Mouse (Mus musculus) forebrain, embryonic 11.5 days (tissue): ENCODE results near the gene 2310039H08Rik. TPM values are rescaled to one million over a fixed set of nuclear protein-coding genes. Genes with fewer than 3 reads are reported as not detected.

ENCODE experiments used
- ATAC-seq: fragments of 200-750 bp; cut with Nextera tagmentation; replicated peaks from 2 replicates; pipeline ENCODE4 v1.8.0; 2017; ENCODE audit warnings: moderate TSS enrichment; ENCODE audit not compliant: low FRiP score
- DNase-seq: peaks from one replicate; pipeline ENCODE4 v3.0.0-alpha.2; 2017; ENCODE audit warnings: low spot score
- H3K27ac ChIP-seq: fragments of 300-500 bp; sonication (generic); 2 replicates; pipeline ENCODE4 v1.5.1; 2014; ENCODE audit warnings: low read depth, low read length
- H3K27me3 ChIP-seq: fragments of 300-500 bp; sonication (generic); 2 replicates; pipeline ENCODE4 v1.6.1; 2014; ENCODE audit warnings: mild to moderate bottlenecking, low read length, mixed read lengths; ENCODE audit not compliant: control insufficient read depth, insufficient read depth
- H3K36me3 ChIP-seq: fragments of 300-500 bp; sonication (generic); 2 replicates; pipeline ENCODE4 v1.6.1; 2014; ENCODE audit warnings: mild to moderate bottlenecking, low read length, moderate library complexity, mixed read lengths; ENCODE audit not compliant: control insufficient read depth, insufficient read depth
- H3K4me1 ChIP-seq: fragments of 300-500 bp; sonication (generic); replicated peaks from 2 replicates; pipeline ENCODE4 v1.6.1; 2014; ENCODE audit warnings: low read length, mixed read lengths; ENCODE audit not compliant: control insufficient read depth, insufficient read depth
- H3K4me2 ChIP-seq: fragments of 300-500 bp; sonication (generic); 2 replicates; pipeline ENCODE4 v1.6.1; 2014; ENCODE audit warnings: low read depth, mild to moderate bottlenecking, low read length, moderate library complexity, mixed read lengths; ENCODE audit not compliant: severe bottlenecking
- H3K4me3 ChIP-seq: fragments of 300-500 bp; sonication (generic); 2 replicates; pipeline ENCODE4 v1.5.1; 2014; ENCODE audit warnings: low read depth, low read length
- H3K9ac ChIP-seq: fragments of 300-500 bp; sonication (generic); 2 replicates; pipeline ENCODE4 v1.6.1; 2014; ENCODE audit warnings: low read length
- H3K9me3 ChIP-seq: fragments of 300-500 bp; sonication (generic); 2 replicates; pipeline ENCODE4 v1.6.1; 2016; ENCODE audit warnings: low read length, mixed read lengths; ENCODE audit not compliant: control insufficient read depth
- WGBS: fragments of 180-500 bp; shearing (Covaris S2); extraction: QIAGEN DNeasy Blood & Tissue Kit; methylation state at CpG from one replicate; pipeline ENCODE4 v1.1.7; 2014; 5-methylcytosine and 5-hydroxymethylcytosine counted together
- polyA plus RNA-seq: library from polyadenylated mRNA; unstranded; fragments of >200 nt; fragmentation: Nextera tagmentation; extraction: Ambion mirVana; gene quantifications from 2 replicates; pipeline ENCODE4 v1.2.1, GENCODE M21; 2014

The 2310039H08Rik gene
- polyA plus RNA-seq, 1 experiment from 2014 or later, result 57.5 TPM

- no peaks in the 10 kb centered on the region; the same call in 1 of the 2 replicates for H3K36me3 ChIP-seq
- ATAC-seq, result no peak
- H3K9me3 ChIP-seq, result no peaks in the 10 kb centered on the region
Measured at GRCm38 (mm10) chr17:46734055-46734454, 38.4 kb upstream of the 2310039H08Rik start.

GRCm38 (mm10) chr17:46735287-46735686, 37.1 kb upstream of the 2310039H08Rik start:
- ATAC-seq (no peak), DNase-seq (no peak)
- Histone ChIP-seq H3K4me2 (no peak overlapping the region), H3K4me3 (no peak overlapping the region), H3K9me3 (no peaks in the 10 kb centered on the region), H3K9ac (no peak overlapping the region), H3K27ac (no peak overlapping the region), H3K27me3 (no peaks in the 10 kb centered on the region), H3K36me3 (no peaks in the 10 kb centered on the region; the same call in 1 of the 2 replicates), H3K4me1 (no peaks in the 10 kb centered on the region)
- WGBS, result 93% methylated on average over 7 of the region's 7 CpGs

More at GRCm38 (mm10) chr17:46734055-46734454, 38.4 kb upstream of the 2310039H08Rik start:
- Histone ChIP-seq H3K27ac (no peak overlapping the region), H3K9ac (no peak overlapping the region), H3K4me2 (no peak overlapping the region), H3K27me3 (peaks cover 3% of the 10 kb centered on the region; the same call in 1 of the 2 replicates), H3K4me1 (no peaks in the 10 kb centered on the region), H3K4me3 (no peak overlapping the region)
- no peak for DNase-seq
- WGBS, result 96% methylated on average over 3 of the region's 3 CpGs

- ATAC-seq (no peak), DNase-seq (peak; percentile 76)
- 58% methylated on average over 10 of the region's 10 CpGs for WGBS
- no peak overlapping the region for H3K27ac ChIP-seq
- H3K27me3 ChIP-seq, result no peaks in the 10 kb centered on the region
- H3K9ac ChIP-seq, result no peak overlapping the region
- H3K4me2 ChIP-seq, result no peak overlapping the region
- no peaks in the 10 kb centered on the region for H3K4me1 ChIP-seq
- H3K36me3 ChIP-seq, result no peaks in the 10 kb centered on the region; the same call in 1 of the 2 replicates
- H3K4me3 ChIP-seq, result no peak overlapping the region
- no peaks in the 10 kb centered on the region for H3K9me3 ChIP-seq
Measured at GRCm38 (mm10) chr17:46736160-46736559, 36.3 kb upstream of the 2310039H08Rik start.

GRCm38 (mm10) chr17:46741305-46741704, 31.1 kb upstream of the 2310039H08Rik start:
- 91% methylated on average over 6 of the region's 6 CpGs for WGBS
- Histone ChIP-seq H3K27ac (no peak overlapping the region), H3K27me3 (no peaks in the 10 kb centered on the region), H3K4me2 (no peak overlapping the region), H3K4me3 (no peak overlapping the region), H3K4me1 (no peaks in the 10 kb centered on the region), H3K36me3 (no peaks in the 10 kb centered on the region), H3K9ac (no peak overlapping the region), H3K9me3 (no peaks in the 10 kb centered on the region)
- no peak for ATAC-seq
- no peak for DNase-seq

GRCm38 (mm10) chr17:46742986-46743385, 29.4 kb upstream of the 2310039H08Rik start:
- DNase-seq, result no peak
- H3K9ac ChIP-seq, result no peak overlapping the region
- H3K27me3 ChIP-seq, result no peaks in the 10 kb centered on the region
- no peak overlapping the region for H3K27ac ChIP-seq
- ATAC-seq, result no peak
- H3K36me3 ChIP-seq, result no peaks in the 10 kb centered on the region
- 92% methylated on average over 9 of the region's 9 CpGs for WGBS
- no peaks in the 10 kb centered on the region for H3K4me1 ChIP-seq
- no peak overlapping the region for H3K4me2 ChIP-seq
- H3K4me3 ChIP-seq, result no peak overlapping the region
- H3K9me3 ChIP-seq, result no peaks in the 10 kb centered on the region

GRCm38 (mm10) chr17:46745506-46745905, 26.9 kb upstream of the 2310039H08Rik start:
- no peak overlapping the region for H3K4me3 ChIP-seq
- DNase-seq (no peak), ATAC-seq (no peak)
- whole genome bisulfite sequencing, result 71% methylated on average over 2 of the region's 2 CpGs
- no peaks in the 10 kb centered on the region for H3K36me3 ChIP-seq
- no peak overlapping the region for H3K9ac ChIP-seq
- no peak overlapping the region for H3K27ac ChIP-seq
- no peak overlapping the region for H3K4me2 ChIP-seq
- no peaks in the 10 kb centered on the region for H3K9me3 ChIP-seq
- no peaks in the 10 kb centered on the region for H3K27me3 ChIP-seq
- no peaks in the 10 kb centered on the region for H3K4me1 ChIP-seq

GRCm38 (mm10) chr17:46747234-46747633, 25.2 kb upstream of the 2310039H08Rik start:
- H3K9me3 ChIP-seq, result no peaks in the 10 kb centered on the region
- H3K36me3 ChIP-seq, result no peaks in the 10 kb centered on the region
- peaks cover 6% of the 10 kb centered on the region for H3K4me1 ChIP-seq
- DNase-seq, result no peak
- H3K4me3 ChIP-seq, result no peak overlapping the region
- no peak overlapping the region for H3K27ac ChIP-seq
- no peak overlapping the region for H3K4me2 ChIP-seq
- no peak overlapping the region for H3K9ac ChIP-seq
- no peak for ATAC-seq
- no peaks in the 10 kb centered on the region for H3K27me3 ChIP-seq
- WGBS, result 86% methylated on average over 8 of the region's 8 CpGs

- WGBS, result 94% methylated on average over 2 of the region's 2 CpGs
- Histone ChIP-seq H3K36me3 (no peaks in the 10 kb centered on the region), H3K4me1 (peaks cover 6% of the 10 kb centered on the region)
Measured at GRCm38 (mm10) chr17:46747806-46748205, 24.6 kb upstream of the 2310039H08Rik start.

GRCm38 (mm10) chr17:46749282-46749681, 23.2 kb upstream of the 2310039H08Rik start:
- no peak overlapping the region for H3K27ac ChIP-seq
- no peaks in the 10 kb centered on the region for H3K9me3 ChIP-seq
- no peaks in the 10 kb centered on the region for H3K36me3 ChIP-seq
- no peak overlapping the region for H3K9ac ChIP-seq
- DNase-seq (no peak), ATAC-seq (no peak)
- no peak overlapping the region for H3K4me3 ChIP-seq
- 95% methylated on average over 5 of the region's 5 CpGs for WGBS
- H3K4me2 ChIP-seq, result no peak overlapping the region
- peaks cover 6% of the 10 kb centered on the region for H3K4me1 ChIP-seq
- no peaks in the 10 kb centered on the region for H3K27me3 ChIP-seq

More at GRCm38 (mm10) chr17:46747806-46748205, 24.6 kb upstream of the 2310039H08Rik start:
- H3K27ac ChIP-seq, result no peak overlapping the region
- DNase-seq, result no peak
- no peak overlapping the region for H3K4me3 ChIP-seq
- H3K27me3 ChIP-seq, result no peaks in the 10 kb centered on the region
- H3K9ac ChIP-seq, result no peak overlapping the region
- no peaks in the 10 kb centered on the region for H3K9me3 ChIP-seq
- no peak overlapping the region for H3K4me2 ChIP-seq
- no peak for ATAC-seq
